Mouse (Mus musculus) megakaryocyte, adult 5-6 weeks (primary cell): ENCODE measurements around the gene Cbs. TPM values are rescaled to one million over a fixed set of nuclear protein-coding genes. Genes with fewer than 3 reads are reported as not detected.

Source experiments
- total RNA-seq, 2 experiments: library from RNA; stranded (forward) in 1 of 2; stranded (reverse) in 1 of 2; fragments of 153-499, 151-499 nt in 1 of 2; fragments of 221-1000, 200-1000 nt in 1 of 2; gene quantifications; 2 replicates each; pipeline versions ENCODE4 v1.2.3 to v1.2.4; 2015 to 2017

Cbs gene
- total RNA-seq, 2 experiments from 2014 or later, result not detected

Other genes with a start within 250 kb of the Cbs start
- 2.8 and 3.4 TPM in 2 replicates for gene Wdr4, start 117.3 kb downstream of the Cbs start, total RNA-seq (2015)
- gene Wdr4, start 117.3 kb downstream of the Cbs start, total RNA-seq (2017), result 3.7 and 7.3 TPM in 2 replicates
- gene Ndufv3, start 117.1 kb downstream of the Cbs start, total RNA-seq (2015), result 92.8 and 95.7 TPM in 2 replicates
- 215 and 217 TPM in 2 replicates for gene Ndufv3, start 117.1 kb downstream of the Cbs start, total RNA-seq (2017)
- gene Pknox1, start 72.5 kb downstream of the Cbs start, total RNA-seq (2015), result 19.5 and 20.8 TPM in 2 replicates
- 24.7 and 33.1 TPM in 2 replicates for gene Pknox1, start 72.5 kb downstream of the Cbs start, total RNA-seq (2017)
- gene U2af1, start 21.7 kb upstream of the Cbs start, total RNA-seq (2015), result 36.2 and 37.7 TPM in 2 replicates
- 119 and 145 TPM in 2 replicates for gene U2af1, start 21.7 kb upstream of the Cbs start, total RNA-seq (2017)
- not detected in 2 replicates for gene Cryaa, start 40.6 kb upstream of the Cbs start, total RNA-seq (2015)
- gene Cryaa, start 40.6 kb upstream of the Cbs start, total RNA-seq (2017), result not detected in 2 replicates
- 29.9 and 37.6 TPM in 2 replicates for gene Sik1, start 218.6 kb upstream of the Cbs start, total RNA-seq (2015)
- gene Sik1, start 218.6 kb upstream of the Cbs start, total RNA-seq (2017), result 30.6 and 31.2 TPM in 2 replicates